Mouse (Mus musculus) liver, embryonic 12.5 days (tissue): ENCODE results near the gene Desi1. TPM values are rescaled to one million over a fixed set of nuclear protein-coding genes. Genes with fewer than 3 reads are reported as not detected.
"Not testable (repeated sequence)": the region's sequence is repeated elsewhere in the genome, so short reads cannot be mapped to it uniquely, and the experiment has no call there.

ENCODE experiments used
- ATAC-seq: fragments of 200-750 bp; cut with Nextera tagmentation; 2 replicates; pipeline ENCODE4 v1.8.0; 2017; ENCODE audit warnings: moderate number of reproducible peaks, mild to moderate bottlenecking, moderate library complexity
- H3K27ac ChIP-seq: fragments of 300-500 bp; sonication (generic); 2 replicates; pipeline ENCODE4 v1.5.1; 2016; ENCODE audit warnings: mild to moderate bottlenecking
- H3K27me3 ChIP-seq: fragments of 300-500 bp; sonication (generic); replicated peaks from 2 replicates; pipeline ENCODE4 v1.6.1; 2016; ENCODE audit warnings: mild to moderate bottlenecking, moderate library complexity
- H3K36me3 ChIP-seq: fragments of 300-500 bp; sonication (generic); 2 replicates; pipeline ENCODE4 v1.6.1; 2016; ENCODE audit warnings: mild to moderate bottlenecking, moderate library complexity
- H3K4me1 ChIP-seq: fragments of 300-500 bp; sonication (generic); 2 replicates; pipeline ENCODE4 v1.6.1; 2016
- H3K4me2 ChIP-seq: fragments of 300-500 bp; sonication (generic); 2 replicates; pipeline ENCODE4 v1.6.1; 2016; ENCODE audit warnings: mild to moderate bottlenecking, moderate library complexity
- H3K4me3 ChIP-seq: fragments of 300-500 bp; sonication (generic); 2 replicates; pipeline ENCODE4 v1.5.1; 2016; ENCODE audit warnings: mild to moderate bottlenecking, moderate library complexity
- H3K9ac ChIP-seq: fragments of 300-500 bp; sonication (generic); 2 replicates; pipeline ENCODE4 v1.6.1; 2016; ENCODE audit warnings: mild to moderate bottlenecking, moderate library complexity
- H3K9me3 ChIP-seq: fragments of 300-500 bp; sonication (generic); replicated peaks from 2 replicates; pipeline ENCODE4 v1.6.1; 2016; ENCODE audit warnings: mild to moderate bottlenecking, moderate library complexity
- WGBS: fragments of 180-500 bp; shearing (Covaris S2); methylation state at CpG from one replicate; pipeline ENCODE4 v1.1.7; 2016; ENCODE audit not compliant: insufficient replicate concordance; 5-methylcytosine and 5-hydroxymethylcytosine counted together
- polyA plus RNA-seq: library from polyadenylated mRNA; unstranded; fragments of >200 nt; fragmentation: Nextera tagmentation; extraction: Ambion mirVana; gene quantifications from 2 replicates; pipeline ENCODE4 v1.2.1, GENCODE M21; 2016

Gene Desi1
- polyA plus RNA-seq, 1 experiment from 2014 or later: 21.8 TPM

GRCm38 (mm10) chr15:81985267-81986161 lies 48.1 kb downstream of the Desi1 start:
- no peaks in the 10 kb centered on the region for H3K9me3 ChIP-seq
- WGBS: 74% methylated on average over 2 of the region's 2 CpGs
- H3K27ac ChIP-seq: 0 out of 2 replicates have a peak overlapping the region, but pooled peaks have one; percentile 15

GRCm38 (mm10) chr15:81982173-81982572 lies 51.5 kb downstream of the Desi1 start:
- no peaks in the 10 kb centered on the region for H3K36me3 ChIP-seq
- H3K9me3 ChIP-seq: no peaks in the 10 kb centered on the region
- H3K4me1 ChIP-seq: peaks cover 5% of the 10 kb centered on the region; the same call in 1 of the 2 replicates
- H3K4me2 ChIP-seq: no peak overlapping the region
- H3K4me3 ChIP-seq: no peak overlapping the region
- ATAC-seq: no peak
- no peak overlapping the region for H3K9ac ChIP-seq
- H3K27me3 ChIP-seq: peaks cover 5% of the 10 kb centered on the region; the same call in 1 of the 2 replicates
- 61% methylated on average over 1 of the region's 1 CpGs for WGBS
- no peak overlapping the region for H3K27ac ChIP-seq

More at GRCm38 (mm10) chr15:81985267-81986161, 48.1 kb downstream of the Desi1 start:
- no peaks in the 10 kb centered on the region for H3K27me3 ChIP-seq
- no peak overlapping the region for H3K4me3 ChIP-seq
- no peak for ATAC-seq
- H3K9ac ChIP-seq: no peak overlapping the region
- no peaks in the 10 kb centered on the region for H3K36me3 ChIP-seq
- H3K4me2 ChIP-seq: no peak overlapping the region
- H3K4me1 ChIP-seq: peaks cover 22% of the 10 kb centered on the region

- Histone ChIP-seq H3K9me3 (peaks cover 4% of the 10 kb centered on the region; the same call in 1 of the 2 replicates), H3K4me1 (peaks cover 5% of the 10 kb centered on the region; the same call in 1 of the 2 replicates), H3K4me3 (no peak within 1 kb of the TSS), H3K27ac (no peak within 1 kb of the TSS), H3K4me2 (no peak within 1 kb of the TSS), H3K9ac (no peak within 1 kb of the TSS), H3K36me3 (peaks cover under 1% of the 10 kb centered on the region; the same call in 1 of the 2 replicates), H3K27me3 (peaks cover 5% of the 10 kb centered on the region; the same call in 1 of the 2 replicates)
- no peak for ATAC-seq
- WGBS: 81% methylated on average over 23 of the region's 23 CpGs
Observed at GRCm38 (mm10) chr15:81980321-81980720, 53.3 kb downstream of the Desi1 start, which contains the start of gene 1700029P11Rik. Gene 1700029P11Rik (plus strand): TSS chr15:81980540.

- H3K27me3 ChIP-seq, H3K4me3 ChIP-seq, H3K27ac ChIP-seq, H3K9me3 ChIP-seq, H3K4me2 ChIP-seq, H3K9ac ChIP-seq, H3K36me3 ChIP-seq, H3K4me1 ChIP-seq, ATAC-seq: not testable (repeated sequence)
- 81% methylated on average over 8 of the region's 8 CpGs for WGBS
Observed at GRCm38 (mm10) chr15:81975156-81975555, 58.5 kb downstream of the Desi1 start.

- not testable (repeated sequence) for ATAC-seq, H3K9me3 ChIP-seq, H3K4me3 ChIP-seq, H3K4me2 ChIP-seq, H3K9ac ChIP-seq, H3K36me3 ChIP-seq, H3K27ac ChIP-seq
- Histone ChIP-seq H3K4me1 (peaks cover 21% of the 10 kb centered on the region), H3K27me3 (peaks cover 15% of the 10 kb centered on the region)
- 82% methylated on average over 4 of the region's 4 CpGs for whole genome bisulfite sequencing
Observed at GRCm38 (mm10) chr15:81970498-81970897, 63.2 kb downstream of the Desi1 start.

- peaks cover 15% of the 10 kb centered on the region for H3K27me3 ChIP-seq
- peak overlapping the region; percentile 31; the same call in 1 of the 2 replicates for H3K4me2 ChIP-seq
- peaks cover 29% of the 10 kb centered on the region for H3K4me1 ChIP-seq
- not testable (repeated sequence) for ATAC-seq, H3K9me3 ChIP-seq, H3K36me3 ChIP-seq, H3K9ac ChIP-seq, H3K4me3 ChIP-seq
- WGBS: 77% methylated on average over 6 of the region's 6 CpGs
- H3K27ac ChIP-seq: 0 out of 2 replicates have a peak overlapping the region, but pooled peaks have one; percentile 17
Observed at GRCm38 (mm10) chr15:81969635-81970034, 64.0 kb downstream of the Desi1 start.

GRCm38 (mm10) chr15:81969173-81969572 lies 64.5 kb downstream of the Desi1 start:
- ATAC-seq: peak; percentile 81; the same call in 1 of the 2 replicates
- H3K36me3 ChIP-seq: no peaks in the 10 kb centered on the region
- H3K4me3 ChIP-seq: no peak overlapping the region
- peaks cover 15% of the 10 kb centered on the region for H3K27me3 ChIP-seq
- H3K4me2 ChIP-seq: peak overlapping the region; percentile 31; the same call in 1 of the 2 replicates
- 0 out of 2 replicates have a peak, but pooled peaks cover 3% of the 10 kb centered on the region for H3K9me3 ChIP-seq
- WGBS: 37% methylated on average over 7 of the region's 7 CpGs
- H3K9ac ChIP-seq: no peak overlapping the region
- H3K4me1 ChIP-seq: peaks cover 29% of the 10 kb centered on the region
- 0 out of 2 replicates have a peak overlapping the region, but pooled peaks have one; percentile 32 for H3K27ac ChIP-seq

GRCm38 (mm10) chr15:81968447-81968846 lies 65.2 kb downstream of the Desi1 start:
- Histone ChIP-seq H3K4me2 (no peak overlapping the region), H3K27ac (no peak overlapping the region), H3K4me3 (no peak overlapping the region), H3K9ac (no peak overlapping the region), H3K27me3 (peaks cover 15% of the 10 kb centered on the region), H3K9me3 (0 out of 2 replicates have a peak, but pooled peaks cover 3% of the 10 kb centered on the region), H3K4me1 (peaks cover 29% of the 10 kb centered on the region), H3K36me3 (no peaks in the 10 kb centered on the region)
- ATAC-seq: no peak
- WGBS: 40% methylated on average over 2 of the region's 2 CpGs

- Histone ChIP-seq H3K9ac (no peak overlapping the region), H3K4me3 (no peak overlapping the region), H3K4me2 (no peak overlapping the region), H3K9me3 (no peaks in the 10 kb centered on the region), H3K27ac (no peak overlapping the region), H3K4me1 (peaks cover 29% of the 10 kb centered on the region), H3K36me3 (no peaks in the 10 kb centered on the region), H3K27me3 (peaks cover 15% of the 10 kb centered on the region)
- ATAC-seq: no peak
- 84% methylated on average over 5 of the region's 5 CpGs for WGBS
Observed at GRCm38 (mm10) chr15:81967821-81968220, 65.8 kb downstream of the Desi1 start.

- no peak overlapping the region for H3K4me2 ChIP-seq
- H3K4me3 ChIP-seq: no peak overlapping the region
- H3K4me1 ChIP-seq: peaks cover 34% of the 10 kb centered on the region
- no peak for ATAC-seq
- peaks cover 15% of the 10 kb centered on the region for H3K27me3 ChIP-seq
- H3K9ac ChIP-seq: no peak overlapping the region
- H3K27ac ChIP-seq: no peak overlapping the region
- no peaks in the 10 kb centered on the region for H3K36me3 ChIP-seq
- WGBS: 68% methylated on average over 13 of the region's 14 CpGs
- H3K9me3 ChIP-seq: no peaks in the 10 kb centered on the region
Observed at GRCm38 (mm10) chr15:81966062-81966829, 67.4 kb downstream of the Desi1 start.

- Histone ChIP-seq H3K4me2 (no peak overlapping the region), H3K4me1 (peaks cover 38% of the 10 kb centered on the region), H3K36me3 (no peaks in the 10 kb centered on the region), H3K27me3 (peaks cover 15% of the 10 kb centered on the region), H3K9ac (no peak overlapping the region), H3K9me3 (no peaks in the 10 kb centered on the region), H3K27ac (no peak overlapping the region), H3K4me3 (no peak overlapping the region)
- WGBS: 42% methylated on average over 4 of the region's 4 CpGs
- no peak for ATAC-seq
Observed at GRCm38 (mm10) chr15:81964980-81965545, 68.6 kb downstream of the Desi1 start.
